Mouse (Mus musculus): ENCODE data around the gene Gm28374. TPM values are rescaled to one million over a fixed set of nuclear protein-coding genes. Genes with fewer than 3 reads are reported as not detected.
A peak's percentile ranks its signal among the peaks of the same experiment; 100 is the strongest.
"Not testable (repeated sequence)": the region's sequence is repeated elsewhere in the genome, so short reads cannot be mapped to it uniquely, and the experiment has no call there.

Gene Gm28374
- polyA plus RNA-seq (2015; fragmentation: Nextera tagmentation; extraction: Ambion mirVana), result 1.7 and 1.9 TPM in 2 replicates

- H3K9me3 ChIP-seq, result no peaks in the 10 kb centered on the region
- no peak within 1 kb of the TSS for H3K4me2 ChIP-seq
- 91% methylated on average over 9 of the region's 9 CpGs for WGBS
- H3K27me3 ChIP-seq, result no peaks in the 10 kb centered on the region
- peaks cover 34% of the 10 kb centered on the region for H3K4me1 ChIP-seq (replicated peaks)
- no peak within 1 kb of the TSS for H3K27ac ChIP-seq (replicated peaks)
- H3K9ac ChIP-seq, result peak within 1 kb of the TSS; percentile 5; the same call in 1 of the 2 replicates
- peaks cover 36% of the 10 kb centered on the region for H3K36me3 ChIP-seq
- H3K4me3 ChIP-seq, result no peak within 1 kb of the TSS
- ATAC-seq (ENCODE audit: low read depth), result no peak
These were observed at the start of gene Gm28374 for GRCm38 (mm10) chr19:6082156-6082555. TSS of gene Gm28374 (minus strand) at chr19:6082256.

DNA sequence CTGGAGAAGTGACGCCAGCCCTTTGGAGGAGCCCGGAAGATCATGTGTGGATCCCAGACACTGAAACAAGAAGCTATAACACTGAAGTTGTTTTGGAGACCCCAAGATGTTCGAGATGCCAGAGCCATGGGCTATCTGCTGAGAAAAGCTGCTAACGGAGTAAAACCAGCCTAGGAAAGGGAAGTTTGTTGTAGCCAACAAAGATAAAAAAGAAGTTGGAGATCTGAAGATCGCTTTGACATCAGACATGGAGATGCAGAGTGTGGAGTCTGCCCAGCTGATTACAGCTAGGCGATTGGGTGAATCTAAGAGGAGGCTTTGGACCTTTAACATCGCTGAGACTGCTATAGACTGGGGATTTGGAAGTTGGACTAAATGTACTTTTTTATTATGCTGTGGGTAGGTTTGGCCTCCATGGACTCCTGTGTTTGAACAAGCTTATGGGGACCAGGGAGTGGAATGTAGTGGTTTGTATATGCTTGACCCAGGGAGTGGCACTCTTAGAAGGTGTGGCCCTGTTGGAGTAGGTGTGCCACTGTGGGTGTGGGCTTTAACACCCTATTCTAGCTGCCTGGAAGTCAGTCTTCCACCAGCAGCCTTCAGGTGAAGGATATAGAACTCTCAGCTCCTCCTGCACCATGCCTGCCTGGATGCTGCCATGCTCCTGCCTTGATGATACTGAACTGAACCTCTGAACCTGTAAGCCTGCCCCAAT lies 48.5 kb upstream of the Gm28374 start:
- ATAC-seq (ENCODE audit: low read depth); H3K27me3 ChIP-seq; H3K9ac ChIP-seq; H3K9me3 ChIP-seq; H3K4me3 ChIP-seq; H3K27ac ChIP-seq (replicated peaks); H3K4me1 ChIP-seq (replicated peaks); H3K4me2 ChIP-seq: not testable (repeated sequence)
- WGBS, result 76% methylated on average over 7 of the region's 7 CpGs
- H3K36me3 ChIP-seq, result peaks cover 23% of the 10 kb centered on the region

DNA sequence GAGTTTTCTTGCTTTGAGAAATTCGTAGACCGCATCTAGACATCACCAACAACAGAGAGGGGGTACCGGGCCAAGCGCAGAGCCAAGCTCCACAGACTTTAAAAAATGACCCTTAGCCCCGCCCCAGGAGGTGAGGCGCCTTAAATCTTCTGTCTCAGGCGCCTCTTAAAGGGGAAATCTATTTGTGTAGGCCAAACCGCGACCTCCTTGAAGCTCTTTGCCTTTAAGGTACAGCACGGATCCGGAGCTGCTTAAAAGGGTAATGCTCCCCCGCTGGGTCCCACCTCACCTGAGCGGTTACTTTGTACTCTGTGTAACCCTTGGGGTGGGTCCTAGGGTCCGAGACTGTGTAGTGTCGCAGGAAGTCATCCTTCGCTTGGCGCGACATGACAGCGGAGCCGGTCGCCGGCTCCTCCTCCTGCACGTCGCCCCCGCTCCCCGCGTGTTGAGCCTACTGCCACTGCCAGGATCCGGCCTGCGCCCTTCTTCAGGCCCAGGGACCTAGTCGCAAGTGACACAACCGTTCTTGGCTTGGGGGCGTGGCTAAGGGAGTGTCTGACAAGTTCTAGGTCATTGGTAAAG lies 45.8 kb upstream of the Gm28374 start, which contains the start of gene Snx15:
TSS of gene Snx15 (minus strand) at position 545 of the 582 bp plus-strand sequence.
- H3K27ac ChIP-seq (replicated peaks), result peak within 1 kb of the TSS; percentile 93

DNA sequence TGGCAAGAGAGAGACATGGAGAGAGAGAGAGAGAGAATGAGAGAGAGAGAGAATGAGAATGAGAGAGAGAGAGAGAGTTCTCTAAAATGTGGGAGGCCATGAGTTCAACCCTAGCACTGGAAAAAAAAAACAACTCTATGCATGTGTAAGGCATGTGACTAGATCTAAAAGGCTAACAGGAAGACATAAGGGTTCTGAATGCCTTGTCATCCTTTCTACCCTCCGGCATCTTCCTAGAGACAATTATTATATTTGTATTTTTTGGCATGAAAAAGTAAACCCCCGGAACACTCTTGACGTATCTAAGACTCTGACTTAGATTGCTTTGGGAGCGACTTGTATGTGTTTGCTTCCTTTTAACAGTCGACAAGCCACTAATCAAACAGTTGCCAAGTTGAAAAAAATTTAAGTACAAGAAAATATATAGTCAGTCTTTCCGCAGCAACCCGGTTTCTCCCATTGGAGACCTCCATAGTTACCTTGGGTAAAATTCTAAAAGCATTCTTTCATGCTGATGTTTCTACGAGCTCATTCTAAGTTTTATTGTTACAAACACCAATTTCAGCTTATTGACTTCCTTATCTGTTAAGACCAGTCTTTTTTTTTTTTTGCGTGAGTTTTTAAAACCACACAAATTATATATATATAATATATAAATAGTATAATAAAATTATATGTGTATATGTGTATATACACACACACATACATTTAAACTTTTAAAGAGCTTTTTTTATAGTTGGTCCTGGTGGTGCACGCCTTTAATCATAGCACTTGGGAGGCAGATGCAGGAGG lies 44.9 kb upstream of the Gm28374 start:
- ATAC-seq (ENCODE audit: low read depth), result no peak
- H3K4me2 ChIP-seq, result peak overlapping the region; percentile 55
- 74% methylated on average over 10 of the region's 10 CpGs for WGBS
- peak overlapping the region; percentile 55 for H3K4me3 ChIP-seq
- H3K36me3 ChIP-seq, result no peaks in the 10 kb centered on the region
- H3K4me1 ChIP-seq (replicated peaks), result peaks cover 14% of the 10 kb centered on the region
- no peaks in the 10 kb centered on the region for H3K9me3 ChIP-seq
- no peaks in the 10 kb centered on the region for H3K27me3 ChIP-seq
- peak overlapping the region; percentile 93 for H3K27ac ChIP-seq (replicated peaks)
- peak overlapping the region; percentile 77 for H3K9ac ChIP-seq

More for the DNA sequence above, 45.8 kb upstream of the Gm28374 start, which contains the start of gene Snx15:
- H3K9me3 ChIP-seq, result no peaks in the 10 kb centered on the region
- H3K4me2 ChIP-seq, result peak within 1 kb of the TSS; percentile 55
- 0 out of 2 replicates have a peak, but pooled peaks cover 5% of the 10 kb centered on the region for H3K36me3 ChIP-seq
- peaks cover 14% of the 10 kb centered on the region for H3K4me1 ChIP-seq (replicated peaks)
- WGBS, result under 1% methylated on average over 32 of the region's 32 CpGs
- H3K9ac ChIP-seq, result peak within 1 kb of the TSS; percentile 77
- peak within 1 kb of the TSS; percentile 55 for H3K4me3 ChIP-seq
- peak; percentile 95 for ATAC-seq (ENCODE audit: low read depth)
- no peaks in the 10 kb centered on the region for H3K27me3 ChIP-seq

GRCm38 (mm10) chr19:6126289-6126688 lies 44.2 kb upstream of the Gm28374 start:
- no peak for ATAC-seq (ENCODE audit: low read depth)
- no peaks in the 10 kb centered on the region for H3K9me3 ChIP-seq
- 22% methylated on average over 4 of the region's 4 CpGs for WGBS
- no peak overlapping the region for H3K4me3 ChIP-seq
- no peak overlapping the region for H3K9ac ChIP-seq
- H3K36me3 ChIP-seq, result peaks cover 5% of the 10 kb centered on the region; the same call in 1 of the 2 replicates
- H3K27ac ChIP-seq (replicated peaks), result no peak overlapping the region
- no peak overlapping the region for H3K4me2 ChIP-seq
- no peaks in the 10 kb centered on the region for H3K27me3 ChIP-seq
- peaks cover 14% of the 10 kb centered on the region for H3K4me1 ChIP-seq (replicated peaks)

DNA sequence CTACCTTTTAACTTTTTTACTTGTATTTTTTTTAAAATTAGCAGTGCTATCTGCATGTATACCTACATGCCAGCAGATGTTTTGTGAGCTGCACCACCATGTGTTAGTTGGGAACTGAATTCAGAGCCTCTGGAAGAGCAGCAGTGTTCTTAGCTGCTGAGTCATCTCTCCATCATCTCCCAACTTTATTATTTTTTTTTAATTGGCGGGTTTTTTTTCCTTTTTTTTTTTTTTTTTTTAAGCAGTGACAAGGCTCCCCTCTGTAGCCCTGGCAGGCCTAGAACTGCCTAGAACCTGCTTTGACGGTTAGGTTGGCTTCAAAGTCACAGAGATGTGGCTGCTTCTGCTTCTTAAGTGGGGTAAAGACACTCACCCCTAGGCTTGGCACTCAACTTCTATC lies 42.8 kb upstream of the Gm28374 start:
- peaks cover 13% of the 10 kb centered on the region; the same call in 1 of the 2 replicates for H3K36me3 ChIP-seq
- 77% methylated on average over 2 of the region's 2 CpGs for WGBS
- no peak for ATAC-seq (ENCODE audit: low read depth)
- H3K4me1 ChIP-seq (replicated peaks), result peaks cover 14% of the 10 kb centered on the region
- H3K9me3 ChIP-seq, result no peaks in the 10 kb centered on the region
- H3K4me3 ChIP-seq, result no peak overlapping the region
- H3K4me2 ChIP-seq, result no peak overlapping the region
- no peaks in the 10 kb centered on the region for H3K27me3 ChIP-seq
- no peak overlapping the region for H3K27ac ChIP-seq (replicated peaks)
- no peak overlapping the region for H3K9ac ChIP-seq

- Histone ChIP-seq H3K27ac (replicated peaks) (0 out of 2 replicates have a peak overlapping the region, but pooled peaks have one; percentile 28), H3K4me3 (no peak overlapping the region), H3K9me3 (no peaks in the 10 kb centered on the region), H3K9ac (0 out of 2 replicates have a peak overlapping the region, but pooled peaks have one; percentile 31), H3K27me3 (no peaks in the 10 kb centered on the region), H3K36me3 (peaks cover 13% of the 10 kb centered on the region; the same call in 1 of the 2 replicates), H3K4me1 (replicated peaks) (peaks cover 22% of the 10 kb centered on the region), H3K4me2 (no peak overlapping the region)
- WGBS, result 72% methylated on average over 8 of the region's 8 CpGs
- no peak for ATAC-seq (ENCODE audit: low read depth)
These were observed 41.3 kb upstream of the Gm28374 start for GRCm38 (mm10) chr19:6123330-6123729.

GRCm38 (mm10) chr19:6121761-6122160 lies 39.7 kb upstream of the Gm28374 start:
- Histone ChIP-seq H3K9me3 (no peaks in the 10 kb centered on the region), H3K9ac (no peak overlapping the region), H3K4me2 (no peak overlapping the region), H3K27me3 (no peaks in the 10 kb centered on the region), H3K27ac (replicated peaks) (no peak overlapping the region), H3K4me1 (replicated peaks) (peaks cover 29% of the 10 kb centered on the region), H3K36me3 (peaks cover 13% of the 10 kb centered on the region; the same call in 1 of the 2 replicates), H3K4me3 (no peak overlapping the region)
- WGBS, result 33% methylated on average over 19 of the region's 19 CpGs
- ATAC-seq (ENCODE audit: low read depth), result no peak

GRCm38 (mm10) chr19:6118677-6119185 lies 36.7 kb upstream of the Gm28374 start:
- Histone ChIP-seq H3K9me3 (no peaks in the 10 kb centered on the region), H3K4me3 (peak overlapping the region; percentile 84), H3K27ac (replicated peaks) (peak overlapping the region; percentile 95), H3K4me2 (peak overlapping the region; percentile 85), H3K9ac (peak overlapping the region; percentile 90), H3K36me3 (peaks cover 40% of the 10 kb centered on the region), H3K4me1 (replicated peaks) (peaks cover 34% of the 10 kb centered on the region), H3K27me3 (no peaks in the 10 kb centered on the region)
- WGBS, result 2% methylated on average over 8 of the region's 8 CpGs
- peak; percentile 60 for ATAC-seq (ENCODE audit: low read depth)

DNA sequence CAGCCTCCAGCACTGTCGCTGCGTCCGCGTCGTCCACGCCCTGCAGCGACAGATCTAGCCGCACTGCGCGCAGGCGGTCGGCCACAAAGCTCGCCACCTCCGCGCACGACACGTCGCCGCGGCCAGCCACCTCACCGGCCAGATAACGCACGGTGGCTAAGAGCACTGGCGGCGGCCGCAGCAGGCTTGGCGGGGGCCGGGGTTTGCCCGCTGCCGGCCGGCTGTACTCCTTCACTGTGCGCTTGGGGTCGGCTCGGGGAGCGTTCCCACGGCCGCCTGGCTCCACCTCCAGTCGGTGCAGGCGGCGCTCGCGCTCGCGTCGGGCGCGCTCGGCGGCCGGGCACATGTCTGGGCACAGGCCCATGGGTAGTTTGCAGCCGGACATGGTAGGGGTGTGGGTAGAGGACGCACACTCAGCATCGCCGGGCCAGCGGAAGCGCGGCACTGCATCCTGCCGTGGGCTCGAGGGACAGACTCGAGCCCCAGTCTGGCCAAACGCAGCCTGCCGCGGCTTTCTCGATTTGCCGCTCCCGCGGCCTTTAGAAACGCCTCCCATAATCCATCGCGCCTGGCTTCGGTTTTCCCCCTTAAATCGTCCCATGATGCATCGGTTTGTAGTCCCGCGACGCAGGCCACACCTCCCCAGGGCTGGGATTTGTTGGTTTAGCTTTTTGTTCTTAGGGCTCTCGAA lies 36.1 kb upstream of the Gm28374 start, which contains the start of gene Sac3d1:
TSS of gene Sac3d1 (minus strand) at position 665 of the 691 bp plus-strand sequence.
- Histone ChIP-seq H3K4me2 (peak within 1 kb of the TSS; percentile 85), H3K27ac (replicated peaks) (peak within 1 kb of the TSS; percentile 95), H3K9me3 (no peaks in the 10 kb centered on the region), H3K9ac (peak within 1 kb of the TSS; percentile 90), H3K4me3 (peak within 1 kb of the TSS; percentile 84), H3K4me1 (replicated peaks) (peaks cover 28% of the 10 kb centered on the region), H3K27me3 (no peaks in the 10 kb centered on the region), H3K36me3 (peaks cover 42% of the 10 kb centered on the region)
- WGBS, result under 1% methylated on average over 77 of the region's 77 CpGs
- ATAC-seq (ENCODE audit: low read depth), result peak; percentile 90

DNA sequence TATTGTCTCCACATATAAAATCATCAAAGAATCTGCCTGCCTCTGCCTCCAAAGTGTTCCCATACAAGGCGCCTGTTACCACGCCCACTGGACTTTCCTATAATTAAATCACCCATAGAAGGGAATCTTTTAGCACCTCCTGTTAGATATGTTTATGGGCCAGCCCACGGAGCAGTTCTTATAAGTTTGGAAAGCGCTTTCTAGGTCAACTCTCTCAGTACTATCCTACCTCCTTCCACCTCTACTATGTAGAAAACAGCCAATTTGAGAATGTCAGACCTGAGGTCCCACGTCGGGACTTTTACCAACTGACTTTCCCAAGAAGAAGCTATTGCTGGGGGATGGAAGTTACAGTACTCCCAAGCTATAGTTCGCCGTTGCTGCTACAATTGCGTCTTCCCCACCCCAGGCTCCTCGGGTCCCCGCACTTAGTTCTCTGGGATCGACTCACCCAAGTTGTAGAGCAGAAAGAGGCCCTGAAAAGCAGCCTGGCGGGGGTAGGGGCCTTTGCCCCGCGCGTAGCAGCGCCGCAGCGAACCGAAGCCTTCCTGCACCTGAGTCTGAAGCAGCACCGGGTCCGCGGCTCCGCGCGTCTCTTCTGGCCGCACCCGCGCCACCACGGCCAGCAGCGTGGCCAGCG lies 35.4 kb upstream of the Gm28374 start:
- H3K27me3 ChIP-seq, result no peaks in the 10 kb centered on the region
- H3K4me3 ChIP-seq, result peak overlapping the region; percentile 84
- H3K36me3 ChIP-seq, result peaks cover 49% of the 10 kb centered on the region
- H3K4me2 ChIP-seq, result peak overlapping the region; percentile 85
- 5% methylated on average over 32 of the region's 32 CpGs for WGBS
- peaks cover 28% of the 10 kb centered on the region for H3K4me1 ChIP-seq (replicated peaks)
- H3K9ac ChIP-seq, result peak overlapping the region; percentile 90
- H3K27ac ChIP-seq (replicated peaks), result peak overlapping the region; percentile 95
- no peaks in the 10 kb centered on the region for H3K9me3 ChIP-seq
- ATAC-seq (ENCODE audit: low read depth), result no peak
